Mouse (Mus musculus) lung, embryonic 15.5 days (tissue): ENCODE data around the gene Ttn. TPM values are rescaled to one million over a fixed set of nuclear protein-coding genes. Genes with fewer than 3 reads are reported as not detected.

Experiments
- ATAC-seq: fragments of 200-750 bp; cut with Nextera tagmentation; 2 replicates; pipeline ENCODE4 v1.8.0; 2017; ENCODE audit warnings: moderate number of reproducible peaks, borderline replicate concordance; ENCODE audit not compliant: low FRiP score, low TSS enrichment; ENCODE audit errors: extremely low read depth
- H3K27ac ChIP-seq: fragments of 300-500 bp; sonication (generic); 2 replicates; pipeline ENCODE4 v1.5.1; 2015; ENCODE audit warnings: moderate library complexity, mild to moderate bottlenecking, inconsistent platforms
- H3K27me3 ChIP-seq: fragments of 300-500 bp; sonication (generic); 2 replicates; pipeline ENCODE4 v1.6.1; 2015; ENCODE audit warnings: inconsistent platforms
- H3K36me3 ChIP-seq: fragments of 300-500 bp; sonication (generic); 2 replicates; pipeline ENCODE4 v1.6.1; 2015; ENCODE audit warnings: inconsistent platforms
- H3K4me1 ChIP-seq: fragments of 300-500 bp; sonication (generic); 2 replicates; pipeline ENCODE4 v1.6.1; 2015; ENCODE audit warnings: inconsistent platforms
- H3K4me2 ChIP-seq: fragments of 300-500 bp; sonication (generic); 2 replicates; pipeline ENCODE4 v1.6.1; 2015; ENCODE audit warnings: inconsistent platforms, mild to moderate bottlenecking, moderate library complexity
- H3K4me3 ChIP-seq: fragments of 300-500 bp; sonication (generic); 2 replicates; pipeline ENCODE4 v1.5.1; 2015; ENCODE audit warnings: mild to moderate bottlenecking, inconsistent platforms
- H3K9ac ChIP-seq: fragments of 300-500 bp; sonication (generic); 2 replicates; pipeline ENCODE4 v1.6.1; 2015; ENCODE audit warnings: inconsistent platforms
- H3K9me3 ChIP-seq: fragments of 300-500 bp; sonication (generic); 2 replicates; pipeline ENCODE4 v1.6.1; 2016; ENCODE audit warnings: inconsistent platforms
- WGBS: fragments of 180-500 bp; shearing (Covaris S2); methylation state at CpG from one replicate; pipeline ENCODE4 v1.1.7; 2015; 5-methylcytosine and 5-hydroxymethylcytosine counted together
- polyA plus RNA-seq: library from polyadenylated mRNA; unstranded; fragments of >200 nt; fragmentation: Nextera tagmentation; extraction: Ambion mirVana; gene quantifications from 2 replicates; pipeline ENCODE4 v1.2.1, GENCODE M21; 2015

The Ttn gene
- polyA plus RNA-seq, 1 experiment from 2014 or later: 21.3 TPM

GRCm38 (mm10) chr2:76896990-76897389 lies 85.4 kb downstream of the Ttn start:
- Histone ChIP-seq H3K9ac (no peak overlapping the region), H3K27ac (no peak overlapping the region), H3K27me3 (no peaks in the 10 kb centered on the region), H3K4me3 (no peak overlapping the region), H3K4me2 (no peak overlapping the region), H3K9me3 (no peaks in the 10 kb centered on the region), H3K36me3 (no peaks in the 10 kb centered on the region), H3K4me1 (no peaks in the 10 kb centered on the region)
- no peak for ATAC-seq
- 81% methylated on average over 8 of the region's 8 CpGs for whole genome bisulfite sequencing

GRCm38 (mm10) chr2:76895327-76895726 lies 87.0 kb downstream of the Ttn start:
- Histone ChIP-seq H3K9me3 (no peaks in the 10 kb centered on the region), H3K4me1 (no peaks in the 10 kb centered on the region), H3K4me3 (no peak overlapping the region), H3K27me3 (no peaks in the 10 kb centered on the region), H3K27ac (no peak overlapping the region), H3K36me3 (no peaks in the 10 kb centered on the region), H3K4me2 (no peak overlapping the region), H3K9ac (no peak overlapping the region)
- no peak for ATAC-seq
- 87% methylated on average over 4 of the region's 4 CpGs for WGBS

GRCm38 (mm10) chr2:76888721-76889120 lies 93.6 kb downstream of the Ttn start:
- Histone ChIP-seq H3K27me3 (no peaks in the 10 kb centered on the region), H3K4me2 (no peak overlapping the region), H3K9ac (no peak overlapping the region), H3K9me3 (no peaks in the 10 kb centered on the region), H3K27ac (no peak overlapping the region), H3K36me3 (no peaks in the 10 kb centered on the region), H3K4me1 (no peaks in the 10 kb centered on the region), H3K4me3 (no peak overlapping the region)
- WGBS: 79% methylated on average over 7 of the region's 7 CpGs
- no peak for ATAC-seq

GRCm38 (mm10) chr2:76885855-76886254 lies 96.5 kb downstream of the Ttn start:
- Histone ChIP-seq H3K4me3 (no peak overlapping the region), H3K4me1 (no peaks in the 10 kb centered on the region), H3K27me3 (no peaks in the 10 kb centered on the region), H3K4me2 (no peak overlapping the region), H3K9me3 (no peaks in the 10 kb centered on the region), H3K27ac (no peak overlapping the region), H3K9ac (no peak overlapping the region), H3K36me3 (no peaks in the 10 kb centered on the region)
- 76% methylated on average over 13 of the region's 13 CpGs for WGBS
- no peak for ATAC-seq

GRCm38 (mm10) chr2:76881406-76881805 lies 100.9 kb downstream of the Ttn start:
- WGBS: 88% methylated on average over 12 of the region's 12 CpGs
- H3K27ac ChIP-seq: no peak overlapping the region
- no peaks in the 10 kb centered on the region for H3K9me3 ChIP-seq
- H3K4me3 ChIP-seq: no peak overlapping the region
- no peak overlapping the region for H3K9ac ChIP-seq
- no peak overlapping the region for H3K4me2 ChIP-seq
- no peaks in the 10 kb centered on the region for H3K4me1 ChIP-seq
- no peaks in the 10 kb centered on the region for H3K27me3 ChIP-seq
- no peaks in the 10 kb centered on the region for H3K36me3 ChIP-seq
- ATAC-seq: no peak

GRCm38 (mm10) chr2:76875587-76875986 lies 106.8 kb downstream of the Ttn start:
- H3K27ac ChIP-seq: no peak overlapping the region
- WGBS: 86% methylated on average over 12 of the region's 12 CpGs
- H3K36me3 ChIP-seq: no peaks in the 10 kb centered on the region
- no peak overlapping the region for H3K4me3 ChIP-seq
- H3K9ac ChIP-seq: no peak overlapping the region
- no peak overlapping the region for H3K4me2 ChIP-seq
- no peaks in the 10 kb centered on the region for H3K27me3 ChIP-seq
- no peaks in the 10 kb centered on the region for H3K9me3 ChIP-seq
- no peak for ATAC-seq
- H3K4me1 ChIP-seq: no peaks in the 10 kb centered on the region

- Histone ChIP-seq H3K9ac (no peak overlapping the region), H3K4me1 (no peaks in the 10 kb centered on the region), H3K4me2 (no peak overlapping the region), H3K36me3 (no peaks in the 10 kb centered on the region), H3K27ac (no peak overlapping the region), H3K27me3 (no peaks in the 10 kb centered on the region), H3K4me3 (no peak overlapping the region), H3K9me3 (no peaks in the 10 kb centered on the region)
- 17% methylated on average over 4 of the region's 4 CpGs for WGBS
- no peak for ATAC-seq
Observed at GRCm38 (mm10) chr2:76866928-76867327, 115.4 kb downstream of the Ttn start.

GRCm38 (mm10) chr2:76865497-76865896 lies 116.8 kb downstream of the Ttn start:
- Histone ChIP-seq H3K4me3 (no peak overlapping the region), H3K4me2 (no peak overlapping the region), H3K9me3 (no peaks in the 10 kb centered on the region), H3K27ac (no peak overlapping the region), H3K4me1 (no peaks in the 10 kb centered on the region), H3K36me3 (no peaks in the 10 kb centered on the region), H3K9ac (no peak overlapping the region), H3K27me3 (no peaks in the 10 kb centered on the region)
- WGBS: 73% methylated on average over 2 of the region's 2 CpGs
- ATAC-seq: no peak

GRCm38 (mm10) chr2:76861327-76861726 lies 121.0 kb downstream of the Ttn start:
- Histone ChIP-seq H3K4me3 (no peak overlapping the region), H3K36me3 (no peaks in the 10 kb centered on the region), H3K9me3 (no peaks in the 10 kb centered on the region), H3K27me3 (no peaks in the 10 kb centered on the region), H3K9ac (no peak overlapping the region), H3K4me1 (no peaks in the 10 kb centered on the region), H3K4me2 (no peak overlapping the region), H3K27ac (no peak overlapping the region)
- ATAC-seq: no peak

GRCm38 (mm10) chr2:76850066-76850465 lies 132.3 kb downstream of the Ttn start:
- Histone ChIP-seq H3K36me3 (no peaks in the 10 kb centered on the region), H3K9me3 (no peaks in the 10 kb centered on the region), H3K27me3 (no peaks in the 10 kb centered on the region), H3K4me1 (no peaks in the 10 kb centered on the region), H3K4me2 (no peak overlapping the region), H3K9ac (no peak overlapping the region), H3K4me3 (no peak overlapping the region), H3K27ac (no peak overlapping the region)
- no peak for ATAC-seq
- 91% methylated on average over 4 of the region's 4 CpGs for WGBS

GRCm38 (mm10) chr2:76843162-76843561 lies 139.2 kb downstream of the Ttn start:
- ATAC-seq: no peak

GRCm38 (mm10) chr2:76820472-76820871 lies 161.9 kb downstream of the Ttn start:
- Histone ChIP-seq H3K27ac (no peak overlapping the region), H3K36me3 (no peaks in the 10 kb centered on the region)
- no peak for ATAC-seq

More at GRCm38 (mm10) chr2:76843162-76843561, 139.2 kb downstream of the Ttn start:
- no peaks in the 10 kb centered on the region for H3K4me1 ChIP-seq
- H3K36me3 ChIP-seq: no peaks in the 10 kb centered on the region
- no peaks in the 10 kb centered on the region for H3K9me3 ChIP-seq
- H3K27me3 ChIP-seq: no peaks in the 10 kb centered on the region
- H3K9ac ChIP-seq: no peak overlapping the region
- H3K4me3 ChIP-seq: no peak overlapping the region
- H3K4me2 ChIP-seq: no peak overlapping the region
- H3K27ac ChIP-seq: no peak overlapping the region
- WGBS: 59% methylated on average over 1 of the region's 1 CpGs

GRCm38 (mm10) chr2:76817796-76818195 lies 164.6 kb downstream of the Ttn start:
- Histone ChIP-seq H3K27me3 (no peaks in the 10 kb centered on the region), H3K27ac (no peak overlapping the region), H3K4me2 (no peak overlapping the region), H3K4me3 (no peak overlapping the region), H3K36me3 (no peaks in the 10 kb centered on the region), H3K9me3 (no peaks in the 10 kb centered on the region), H3K9ac (no peak overlapping the region), H3K4me1 (no peaks in the 10 kb centered on the region)
- ATAC-seq: no peak
- WGBS: 61% methylated on average over 2 of the region's 2 CpGs

More at GRCm38 (mm10) chr2:76820472-76820871, 161.9 kb downstream of the Ttn start:
- no peak overlapping the region for H3K4me2 ChIP-seq
- no peaks in the 10 kb centered on the region for H3K27me3 ChIP-seq
- H3K9ac ChIP-seq: no peak overlapping the region
- no peaks in the 10 kb centered on the region for H3K4me1 ChIP-seq
- H3K9me3 ChIP-seq: no peaks in the 10 kb centered on the region
- no peak overlapping the region for H3K4me3 ChIP-seq
